Mouse (Mus musculus) testis, adult 2 months (tissue): Measurements from ENCODE around the gene Slc39a11. TPM values are rescaled to one million over a fixed set of nuclear protein-coding genes. Genes with fewer than 3 reads are reported as not detected.
A peak's percentile ranks its signal among the peaks of the same experiment; 100 is the strongest.

Experiments used
- H3K27ac ChIP-seq: fragments of 200-500 bp; 2 replicates; pipeline ENCODE4 v1.5.1; 2012; ENCODE audit warnings: low read depth, low read length; ENCODE audit not compliant: control insufficient read depth, insufficient read depth
- H3K27me3 ChIP-seq: fragments of 200-500 bp; 2 replicates; pipeline ENCODE4 v1.6.1; 2012; ENCODE audit warnings: mild to moderate bottlenecking, low read length, moderate library complexity; ENCODE audit not compliant: control insufficient read depth, insufficient read depth
- H3K36me3 ChIP-seq: fragments of 200-500 bp; 2 replicates; pipeline ENCODE4 v1.6.1; 2012; ENCODE audit warnings: mild to moderate bottlenecking, low read length; ENCODE audit not compliant: control insufficient read depth, insufficient read depth
- H3K4me1 ChIP-seq: fragments of 200-500 bp; 2 replicates; pipeline ENCODE4 v1.6.1; 2012; ENCODE audit warnings: low read length; ENCODE audit not compliant: control insufficient read depth, insufficient read depth
- H3K4me3 ChIP-seq: fragments of 200-500 bp; 2 replicates; pipeline ENCODE4 v1.5.1; 2012; ENCODE audit warnings: low read depth, mild to moderate bottlenecking, low read length, moderate library complexity, mixed read lengths; ENCODE audit not compliant: control insufficient read depth
- CTCF ChIP-seq: fragments of 200-500 bp; IDR thresholded peaks from 2 replicates; pipeline ENCODE4 v1.5.1; 2012; ENCODE audit warnings: low read depth, mild to moderate bottlenecking, inconsistent platforms, low read length, moderate library complexity; ENCODE audit not compliant: control insufficient read depth, insufficient read depth, insufficient replicate concordance
- POLR2A ChIP-seq: fragments of 200-500 bp; IDR thresholded peaks from 2 replicates; pipeline ENCODE4 v1.6.1; 2012; ENCODE audit warnings: low read depth, mild to moderate bottlenecking, inconsistent platforms, low read length, moderate library complexity; ENCODE audit not compliant: control insufficient read depth
- polyA plus RNA-seq: library from polyadenylated mRNA; depleted of rRNA; stranded (reverse); fragments of >200 nt; gene quantifications from 2 replicates; pipeline ENCODE4 v1.2.3, GENCODE M21; 2012

Gene Slc39a11
- polyA plus RNA-seq, 1 experiment: 8.9 TPM

- Histone ChIP-seq H3K4me1 (peaks cover 15% of the 10 kb centered on the region), H3K27me3 (no peaks in the 10 kb centered on the region; the same call in 1 of the 2 replicates), H3K27ac (no peak overlapping the region), H3K36me3 (no peaks in the 10 kb centered on the region), H3K4me3 (peak overlapping the region; percentile 60)
- TF ChIP-seq POLR2A (no peak), CTCF (no peak)
Measured at GRCm38 (mm10) chr11:113619420-113620080, 30.3 kb downstream of the Slc39a11 start.

- Histone ChIP-seq H3K4me1 (peaks cover 15% of the 10 kb centered on the region), H3K27ac (no peak within 1 kb of the TSS), H3K27me3 (no peaks in the 10 kb centered on the region; the same call in 1 of the 2 replicates), H3K36me3 (no peaks in the 10 kb centered on the region), H3K4me3 (peak within 1 kb of the TSS; percentile 60)
- no peak for TF ChIP-seq POLR2A
- no peak for TF ChIP-seq CTCF
Measured at GRCm38 (mm10) chr11:113618672-113619419, 31.0 kb downstream of the Slc39a11 start, which contains the start of gene Sstr2. TSS of gene Sstr2 (plus strand) at chr11:113619342.

GRCm38 (mm10) chr11:113618303-113618671 lies 31.6 kb downstream of the Slc39a11 start:
- Histone ChIP-seq H3K27me3 (no peaks in the 10 kb centered on the region; the same call in 1 of the 2 replicates), H3K27ac (no peak overlapping the region), H3K4me1 (peaks cover 15% of the 10 kb centered on the region), H3K4me3 (no peak overlapping the region), H3K36me3 (no peaks in the 10 kb centered on the region)
- TF ChIP-seq POLR2A: no peak
- TF ChIP-seq CTCF: no peak

- TF ChIP-seq POLR2A (no peak), CTCF (no peak)
Measured at GRCm38 (mm10) chr11:113617132-113617911, 32.6 kb downstream of the Slc39a11 start.

GRCm38 (mm10) chr11:113614476-113614875 lies 35.4 kb downstream of the Slc39a11 start:
- no peak overlapping the region for H3K4me3 ChIP-seq
- no peak for TF ChIP-seq POLR2A
- peaks cover 15% of the 10 kb centered on the region for H3K4me1 ChIP-seq
- H3K27me3 ChIP-seq: no peaks in the 10 kb centered on the region; the same call in 1 of the 2 replicates
- no peak overlapping the region for H3K27ac ChIP-seq
- no peaks in the 10 kb centered on the region for H3K36me3 ChIP-seq

More at GRCm38 (mm10) chr11:113617132-113617911, 32.6 kb downstream of the Slc39a11 start:
- H3K4me3 ChIP-seq: no peak overlapping the region
- no peaks in the 10 kb centered on the region for H3K36me3 ChIP-seq
- peaks cover 15% of the 10 kb centered on the region for H3K4me1 ChIP-seq
- no peak overlapping the region for H3K27ac ChIP-seq
- H3K27me3 ChIP-seq: no peaks in the 10 kb centered on the region; the same call in 1 of the 2 replicates

GRCm38 (mm10) chr11:113611664-113612611 lies 37.9 kb downstream of the Slc39a11 start:
- Histone ChIP-seq H3K36me3 (no peaks in the 10 kb centered on the region), H3K27ac (peak overlapping the region; percentile 18; the same call in 1 of the 2 replicates), H3K4me1 (peaks cover 6% of the 10 kb centered on the region), H3K27me3 (no peaks in the 10 kb centered on the region), H3K4me3 (peak overlapping the region; percentile 43)
- TF ChIP-seq CTCF (peak; percentile 92), POLR2A (no peak)
